Mouse (Mus musculus): ENCODE results near the gene Inhbe. TPM values are rescaled to one million over a fixed set of nuclear protein-coding genes. Genes with fewer than 3 reads are reported as not detected.
"Not testable (repeated sequence)": the region's sequence is repeated elsewhere in the genome, so short reads cannot be mapped to it uniquely, and the experiment has no call there.

Inhbe gene
- polyA plus RNA-seq, 1 experiment from 2014 or later, result not detected

- H3K27ac ChIP-seq (ENCODE audit: low read length), result no peak within 1 kb of the TSS
- H3K36me3 ChIP-seq (ENCODE audit: control insufficient read depth, insufficient read depth), result no peaks in the 10 kb centered on the region
- H3K4me2 ChIP-seq (ENCODE audit: low read length), result no peak within 1 kb of the TSS
- no peak for ATAC-seq
- no peak within 1 kb of the TSS for H3K4me3 ChIP-seq (replicated peaks; ENCODE audit: low read length)
- WGBS, result 84% methylated on average over 3 of the region's 3 CpGs
- peaks cover 25% of the 10 kb centered on the region for H3K27me3 ChIP-seq (replicated peaks; ENCODE audit: control insufficient read depth, insufficient read depth, low read length)
- no peak within 1 kb of the TSS for H3K9ac ChIP-seq (replicated peaks; ENCODE audit: low read depth, low read length)
- H3K9me3 ChIP-seq (ENCODE audit: control insufficient read depth, low read length), result no peaks in the 10 kb centered on the region
- peaks cover 5% of the 10 kb centered on the region for H3K4me1 ChIP-seq (replicated peaks; ENCODE audit: control insufficient read depth, insufficient read depth, low read length)
Observed at GRCm38 (mm10) chr10:127321621-127322020, 32.6 kb downstream of the Inhbe start, which contains the start of gene Arhgap9. TSS of gene Arhgap9 (plus strand) at chr10:127321964.

DNA sequence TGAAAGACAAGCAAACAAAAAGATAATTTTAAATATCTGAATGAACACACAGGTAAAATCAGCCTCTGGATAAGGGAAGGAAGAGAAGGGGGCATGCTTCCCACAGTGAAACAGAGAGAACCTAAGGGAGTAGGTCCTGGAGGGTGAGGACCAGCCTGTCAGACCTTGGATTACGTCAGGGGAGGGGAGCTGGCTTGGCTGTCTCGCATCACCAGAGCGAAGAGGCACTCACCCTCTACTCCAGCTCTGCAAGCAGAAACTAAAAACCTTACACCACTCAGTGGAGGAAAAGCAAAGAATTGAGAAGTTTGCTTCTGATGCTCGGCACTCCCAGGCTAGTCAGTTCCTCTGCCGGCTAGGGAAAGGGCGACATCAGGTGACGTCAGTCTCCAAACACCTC is 34.2 kb downstream of the Inhbe start:
- H3K4me1 ChIP-seq (replicated peaks; ENCODE audit: control insufficient read depth, insufficient read depth, low read length), result no peaks in the 10 kb centered on the region
- ATAC-seq, result no peak
- H3K9ac ChIP-seq (replicated peaks; ENCODE audit: low read depth, low read length), result no peak overlapping the region
- 76% methylated on average over 7 of the region's 7 CpGs for WGBS
- H3K27me3 ChIP-seq (replicated peaks; ENCODE audit: control insufficient read depth, insufficient read depth, low read length), result peaks cover 15% of the 10 kb centered on the region
- H3K36me3 ChIP-seq (ENCODE audit: control insufficient read depth, insufficient read depth), result no peaks in the 10 kb centered on the region
- no peaks in the 10 kb centered on the region for H3K9me3 ChIP-seq (ENCODE audit: control insufficient read depth, low read length)
- no peak overlapping the region for H3K4me3 ChIP-seq (replicated peaks; ENCODE audit: low read length)
- no peak overlapping the region for H3K27ac ChIP-seq (ENCODE audit: low read length)
- H3K4me2 ChIP-seq (ENCODE audit: low read length), result no peak overlapping the region

- H3K4me3 ChIP-seq (replicated peaks; ENCODE audit: low read length), result no peak overlapping the region
- no peaks in the 10 kb centered on the region for H3K4me1 ChIP-seq (replicated peaks; ENCODE audit: control insufficient read depth, insufficient read depth, low read length)
- no peak overlapping the region for H3K9ac ChIP-seq (replicated peaks; ENCODE audit: low read depth, low read length)
- WGBS, result 39% methylated on average over 4 of the region's 4 CpGs
- H3K4me2 ChIP-seq (ENCODE audit: low read length), result no peak overlapping the region
- H3K9me3 ChIP-seq (ENCODE audit: control insufficient read depth, low read length), result no peaks in the 10 kb centered on the region
- no peak for ATAC-seq
- no peak overlapping the region for H3K27ac ChIP-seq (ENCODE audit: low read length)
- no peaks in the 10 kb centered on the region for H3K36me3 ChIP-seq (ENCODE audit: control insufficient read depth, insufficient read depth)
- H3K27me3 ChIP-seq (replicated peaks; ENCODE audit: control insufficient read depth, insufficient read depth, low read length), result 0 out of 2 replicates have a peak, but pooled peaks cover 2% of the 10 kb centered on the region
Observed at GRCm38 (mm10) chr10:127318009-127318408, 36.2 kb downstream of the Inhbe start.

- no peak for ATAC-seq
- H3K27me3 ChIP-seq (replicated peaks; ENCODE audit: control insufficient read depth, insufficient read depth, low read length), result 0 out of 2 replicates have a peak, but pooled peaks cover 2% of the 10 kb centered on the region
- no peak overlapping the region for H3K27ac ChIP-seq (ENCODE audit: low read length)
- H3K4me2 ChIP-seq (ENCODE audit: low read length), result no peak overlapping the region
- WGBS, result 75% methylated on average over 2 of the region's 2 CpGs
- no peak overlapping the region for H3K4me3 ChIP-seq (replicated peaks; ENCODE audit: low read length)
- H3K9me3 ChIP-seq (ENCODE audit: control insufficient read depth, low read length), result no peaks in the 10 kb centered on the region
- H3K36me3 ChIP-seq (ENCODE audit: control insufficient read depth, insufficient read depth), result no peaks in the 10 kb centered on the region
- H3K4me1 ChIP-seq (replicated peaks; ENCODE audit: control insufficient read depth, insufficient read depth, low read length), result no peaks in the 10 kb centered on the region
- no peak overlapping the region for H3K9ac ChIP-seq (replicated peaks; ENCODE audit: low read depth, low read length)
Observed at GRCm38 (mm10) chr10:127317277-127317676, 36.9 kb downstream of the Inhbe start.

- H3K27ac ChIP-seq (ENCODE audit: low read length); ATAC-seq; H3K4me3 ChIP-seq (replicated peaks; ENCODE audit: low read length); H3K36me3 ChIP-seq (ENCODE audit: control insufficient read depth, insufficient read depth); H3K4me1 ChIP-seq (replicated peaks; ENCODE audit: control insufficient read depth, insufficient read depth, low read length); H3K9ac ChIP-seq (replicated peaks; ENCODE audit: low read depth, low read length); H3K4me2 ChIP-seq (ENCODE audit: low read length); H3K27me3 ChIP-seq (replicated peaks; ENCODE audit: control insufficient read depth, insufficient read depth, low read length); H3K9me3 ChIP-seq (ENCODE audit: control insufficient read depth, low read length): not testable (repeated sequence)
- 84% methylated on average over 1 of the region's 1 CpGs for WGBS
Observed at GRCm38 (mm10) chr10:127314950-127315349, 39.3 kb downstream of the Inhbe start.

GRCm38 (mm10) chr10:127313516-127313915 is 40.7 kb downstream of the Inhbe start:
- not testable (repeated sequence) for ATAC-seq; H3K4me3 ChIP-seq (replicated peaks; ENCODE audit: low read length); H3K4me2 ChIP-seq (ENCODE audit: low read length); H3K36me3 ChIP-seq (ENCODE audit: control insufficient read depth, insufficient read depth); H3K27ac ChIP-seq (ENCODE audit: low read length); H3K27me3 ChIP-seq (replicated peaks; ENCODE audit: control insufficient read depth, insufficient read depth, low read length); H3K9ac ChIP-seq (replicated peaks; ENCODE audit: low read depth, low read length); H3K4me1 ChIP-seq (replicated peaks; ENCODE audit: control insufficient read depth, insufficient read depth, low read length); H3K9me3 ChIP-seq (ENCODE audit: control insufficient read depth, low read length)
- 96% methylated on average over 5 of the region's 5 CpGs for WGBS

GRCm38 (mm10) chr10:127312858-127313257 is 41.4 kb downstream of the Inhbe start:
- no peak overlapping the region for H3K4me3 ChIP-seq (replicated peaks; ENCODE audit: low read length)
- no peak overlapping the region for H3K4me2 ChIP-seq (ENCODE audit: low read length)
- no peaks in the 10 kb centered on the region for H3K9me3 ChIP-seq (ENCODE audit: control insufficient read depth, low read length)
- no peak overlapping the region for H3K9ac ChIP-seq (replicated peaks; ENCODE audit: low read depth, low read length)
- H3K36me3 ChIP-seq (ENCODE audit: control insufficient read depth, insufficient read depth), result peaks cover 11% of the 10 kb centered on the region; the same call in 1 of the 2 replicates
- H3K27ac ChIP-seq (ENCODE audit: low read length), result no peak overlapping the region
- no peak for ATAC-seq
- 80% methylated on average over 4 of the region's 4 CpGs for WGBS
- H3K4me1 ChIP-seq (replicated peaks; ENCODE audit: control insufficient read depth, insufficient read depth, low read length), result peaks cover 9% of the 10 kb centered on the region
- H3K27me3 ChIP-seq (replicated peaks; ENCODE audit: control insufficient read depth, insufficient read depth, low read length), result no peaks in the 10 kb centered on the region

DNA sequence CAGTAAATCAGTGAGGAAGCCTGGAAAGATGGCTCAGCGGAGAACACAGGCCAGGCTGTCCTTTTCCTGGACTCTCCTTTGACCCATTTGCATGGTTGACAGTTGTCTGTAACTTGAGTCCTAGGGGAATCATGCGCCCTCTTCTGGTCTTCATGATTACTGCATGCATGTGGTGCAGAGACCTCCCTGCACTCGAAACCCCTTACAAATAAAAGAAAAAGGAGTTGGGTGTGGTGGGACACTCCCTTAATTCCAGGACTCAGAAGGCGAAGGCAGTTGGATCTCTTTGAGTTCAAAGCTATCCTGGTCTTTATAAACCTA is 41.9 kb downstream of the Inhbe start:
- H3K9ac ChIP-seq (replicated peaks; ENCODE audit: low read depth, low read length), result peak overlapping the region; percentile 55; the same call in 1 of the 2 replicates
- H3K4me2 ChIP-seq (ENCODE audit: low read length), result peak overlapping the region; percentile 72
- H3K4me1 ChIP-seq (replicated peaks; ENCODE audit: control insufficient read depth, insufficient read depth, low read length), result peaks cover 9% of the 10 kb centered on the region
- WGBS, result under 1% methylated on average over 4 of the region's 4 CpGs
- H3K9me3 ChIP-seq (ENCODE audit: control insufficient read depth, low read length), result no peaks in the 10 kb centered on the region
- H3K27me3 ChIP-seq (replicated peaks; ENCODE audit: control insufficient read depth, insufficient read depth, low read length), result no peaks in the 10 kb centered on the region
- H3K36me3 ChIP-seq (ENCODE audit: control insufficient read depth, insufficient read depth), result peaks cover 16% of the 10 kb centered on the region; the same call in 1 of the 2 replicates
- H3K4me3 ChIP-seq (replicated peaks; ENCODE audit: low read length), result peak overlapping the region; percentile 77
- peak overlapping the region; percentile 75 for H3K27ac ChIP-seq (ENCODE audit: low read length)
- peak; percentile 22 for ATAC-seq

GRCm38 (mm10) chr10:127311476-127312355 is 42.5 kb downstream of the Inhbe start, which contains the start of gene Mars:
TSS of gene Mars (minus strand) at chr10:127311786.
- no peaks in the 10 kb centered on the region for H3K27me3 ChIP-seq (replicated peaks; ENCODE audit: control insufficient read depth, insufficient read depth, low read length)
- peaks cover 9% of the 10 kb centered on the region for H3K4me1 ChIP-seq (replicated peaks; ENCODE audit: control insufficient read depth, insufficient read depth, low read length)
- H3K36me3 ChIP-seq (ENCODE audit: control insufficient read depth, insufficient read depth), result peaks cover 22% of the 10 kb centered on the region
- H3K27ac ChIP-seq (ENCODE audit: low read length), result peak within 1 kb of the TSS; percentile 75
- WGBS, result under 1% methylated on average over 65 of the region's 65 CpGs
- no peaks in the 10 kb centered on the region for H3K9me3 ChIP-seq (ENCODE audit: control insufficient read depth, low read length)
- H3K9ac ChIP-seq (replicated peaks; ENCODE audit: low read depth, low read length), result peak within 1 kb of the TSS; percentile 87
- peak within 1 kb of the TSS; percentile 77 for H3K4me3 ChIP-seq (replicated peaks; ENCODE audit: low read length)
- H3K4me2 ChIP-seq (ENCODE audit: low read length), result peak within 1 kb of the TSS; percentile 91
- ATAC-seq, result peak; percentile 98
